Mouse (Mus musculus) forelimb bud, embryonic 11.5 days (tissue): Measurements from ENCODE around the gene Zbtb8a.
"Not testable (repeated sequence)": the region's sequence is repeated elsewhere in the genome, so short reads cannot be mapped to it uniquely, and the experiment has no call there.

Experiments
- DNase-seq: peaks from one replicate; pipeline ENCODE4 v3.0.0-alpha.2; 2012; ENCODE audit warnings: low read depth, low spot score

The Zbtb8a gene

GRCm38 (mm10) chr4:129379805-129380204 is 1.9 kb upstream of the Zbtb8a start:
- DNase-seq, result no peak

- DNase-seq, result peak; percentile 35
Observed at GRCm38 (mm10) chr4:129376961-129377545, 863 bp downstream of the Zbtb8a start.

- DNase-seq, result no peak
Observed at GRCm38 (mm10) chr4:129375821-129376220, 2.1 kb downstream of the Zbtb8a start.

- DNase-seq, result no peak
Observed at GRCm38 (mm10) chr4:129375000-129375399, 2.9 kb downstream of the Zbtb8a start.

GRCm38 (mm10) chr4:129374219-129374755 is 3.6 kb downstream of the Zbtb8a start:
- no peak for DNase-seq

GRCm38 (mm10) chr4:129373202-129373976 is 4.5 kb downstream of the Zbtb8a start:
- DNase-seq, result no peak

GRCm38 (mm10) chr4:129371391-129371790 is 6.5 kb downstream of the Zbtb8a start:
- no peak for DNase-seq

GRCm38 (mm10) chr4:129365224-129365623 is 12.7 kb downstream of the Zbtb8a start:
- DNase-seq, result no peak

- DNase-seq, result no peak
Observed at GRCm38 (mm10) chr4:129364379-129364778, 13.5 kb downstream of the Zbtb8a start.

- DNase-seq, result no peak
Observed at GRCm38 (mm10) chr4:129363463-129363862, 14.5 kb downstream of the Zbtb8a start.

- DNase-seq, result no peak
Observed at GRCm38 (mm10) chr4:129362771-129363170, 15.1 kb downstream of the Zbtb8a start.

GRCm38 (mm10) chr4:129362238-129362637 is 15.7 kb downstream of the Zbtb8a start:
- not testable (repeated sequence) for DNase-seq

- no peak for DNase-seq
Observed at GRCm38 (mm10) chr4:129357613-129358163, 20.2 kb downstream of the Zbtb8a start.

GRCm38 (mm10) chr4:129354236-129354635 is 23.7 kb downstream of the Zbtb8a start:
- no peak for DNase-seq

- DNase-seq, result no peak
Observed at GRCm38 (mm10) chr4:129353176-129353575, 24.7 kb downstream of the Zbtb8a start.

GRCm38 (mm10) chr4:129351111-129351510 is 26.8 kb downstream of the Zbtb8a start:
- no peak for DNase-seq

GRCm38 (mm10) chr4:129350644-129351043 is 27.3 kb downstream of the Zbtb8a start:
- peak; percentile 88 for DNase-seq

- no peak for DNase-seq
Observed at GRCm38 (mm10) chr4:129346481-129347154, 31.3 kb downstream of the Zbtb8a start.

GRCm38 (mm10) chr4:129342705-129343104 is 35.2 kb downstream of the Zbtb8a start:
- DNase-seq, result no peak

GRCm38 (mm10) chr4:129341888-129342287 is 36.0 kb downstream of the Zbtb8a start:
- peak; percentile 11 for DNase-seq

GRCm38 (mm10) chr4:129339743-129340142 is 38.2 kb downstream of the Zbtb8a start:
- no peak for DNase-seq

- DNase-seq, result no peak
Observed at GRCm38 (mm10) chr4:129336291-129336690, 41.6 kb downstream of the Zbtb8a start.
